Mouse (Mus musculus): Measurements from ENCODE around the gene Ddah1. TPM values are rescaled to one million over a fixed set of nuclear protein-coding genes. Genes with fewer than 3 reads are reported as not detected.

The Ddah1 gene
- polyA plus RNA-seq, 1 experiment from 2014 or later, result 145 TPM

Other genes with a start within 250 kb of the Ddah1 start
- gene Znhit6, start 182.5 kb upstream of the Ddah1 start, polyA plus RNA-seq (2015; fragmentation: Nextera tagmentation; extraction: Ambion mirVana), result 27.6 and 30.1 TPM in 2 replicates
- 25.4 and 32.1 TPM in 2 replicates for gene Ccn1, start 108.7 kb upstream of the Ddah1 start, polyA plus RNA-seq (2015; fragmentation: Nextera tagmentation; extraction: Ambion mirVana)
- gene Bcl10, start 164.1 kb downstream of the Ddah1 start, polyA plus RNA-seq (2015; fragmentation: Nextera tagmentation; extraction: Ambion mirVana), result 38.6 and 49.2 TPM in 2 replicates
- gene 2410004B18Rik, start 179.3 kb downstream of the Ddah1 start, polyA plus RNA-seq (2015; fragmentation: Nextera tagmentation; extraction: Ambion mirVana), result 75.8 and 81.0 TPM in 2 replicates
- 0.61 and 0.82 TPM in 2 replicates for gene Syde2, start 229.2 kb downstream of the Ddah1 start, polyA plus RNA-seq (2015; fragmentation: Nextera tagmentation; extraction: Ambion mirVana)

Measured in forebrain, embryonic 16.5 days (tissue).